Mouse (Mus musculus) heart, adult 18-20 months (tissue): ENCODE data around the gene Sh3bp4. TPM values are rescaled to one million over a fixed set of nuclear protein-coding genes. Genes with fewer than 3 reads are reported as not detected.

Source experiments
- DNase-seq, 2 experiments: peaks; one replicate each; pipeline ENCODE4 v3.0.0; 2021 to 2022; ENCODE audit warnings: mixed read lengths in 1 of 2
- total RNA-seq, 2 experiments: library from RNA; stranded (reverse); gene quantifications; 2 replicates each; pipeline ENCODE4 v1.2.3; 2021

The Sh3bp4 gene
- total RNA-seq, 2 experiments from 2014 or later, result 11.2 TPM

DNA sequence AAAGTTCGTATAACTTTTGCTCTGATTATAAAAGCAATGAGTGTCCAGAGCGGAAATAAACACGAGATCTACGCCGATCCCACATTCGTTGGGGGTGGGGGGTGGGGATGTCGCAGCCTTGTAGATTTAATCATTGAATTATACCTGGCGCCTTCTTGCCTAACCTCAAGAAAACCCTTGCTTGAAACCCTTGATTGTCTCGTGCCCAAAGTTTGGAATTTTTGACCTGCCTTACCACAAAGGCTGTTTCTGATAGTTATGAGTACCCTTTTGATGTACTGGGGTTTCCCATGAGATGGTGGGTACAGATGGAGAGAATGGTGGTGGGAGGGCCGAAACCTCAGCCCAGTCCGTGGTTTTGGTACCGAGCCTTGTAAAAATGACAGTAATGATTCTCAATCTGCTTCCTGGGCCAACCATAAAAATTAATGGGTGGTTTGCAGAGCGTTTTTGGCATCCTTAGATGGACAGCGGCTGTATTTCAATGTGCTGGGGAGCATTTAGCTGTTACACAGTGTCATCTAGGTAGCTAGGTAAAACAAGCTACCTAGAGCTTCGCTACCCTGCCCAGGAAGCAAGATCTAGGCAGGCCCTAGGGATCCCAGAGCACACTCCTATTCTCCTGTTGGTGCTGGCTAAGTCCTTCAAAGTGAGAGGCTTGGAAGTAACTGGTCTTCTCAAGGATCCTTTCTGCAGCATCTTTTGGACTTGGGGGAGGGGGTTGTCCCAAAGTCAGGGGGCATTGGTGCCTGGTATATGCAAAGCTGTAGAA is 1.3 kb downstream of the Sh3bp4 start:
- peak in 1 of 2 experiments; percentile 25 for DNase-seq

DNA sequence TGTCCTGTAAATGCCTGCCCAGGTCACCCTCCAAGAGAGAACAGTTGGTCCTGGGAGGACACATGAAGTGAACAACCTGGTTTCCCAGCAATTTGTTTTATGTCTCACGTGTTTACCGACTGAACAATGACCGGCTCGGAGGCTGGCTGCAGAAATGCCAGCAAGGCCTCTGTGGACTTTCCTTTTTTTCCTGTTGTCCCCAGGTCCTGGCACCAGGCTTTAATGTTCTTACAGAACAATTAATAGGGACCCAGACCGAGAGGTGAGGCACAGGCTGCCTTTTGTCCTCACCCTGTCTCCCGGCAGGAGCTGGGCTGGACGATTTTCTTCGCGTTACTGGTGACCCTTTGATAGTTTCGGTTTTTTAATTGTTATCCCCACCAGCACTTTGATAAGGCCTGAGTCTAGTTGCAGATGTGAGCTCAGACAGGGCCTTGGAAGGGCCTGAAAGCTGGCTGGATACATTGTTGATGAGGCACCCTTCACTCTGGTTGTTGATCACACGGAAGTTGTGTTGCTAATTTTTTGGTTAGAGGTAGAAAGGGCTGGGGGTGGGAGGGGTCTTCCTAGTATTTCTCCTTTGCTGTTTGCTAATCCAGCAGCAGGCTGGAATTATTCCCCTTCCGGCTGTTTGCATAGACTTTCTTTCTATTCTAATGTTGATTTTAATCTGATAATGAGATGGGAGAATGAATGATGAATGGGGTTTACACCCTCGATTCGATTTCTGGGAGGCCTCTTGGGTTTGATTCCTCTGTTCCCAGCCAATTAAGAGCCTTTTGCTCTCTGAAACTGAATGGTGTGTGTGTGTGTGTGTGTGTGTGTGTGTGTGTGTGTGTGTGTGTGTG is 2.2 kb downstream of the Sh3bp4 start:
- DNase-seq, result peak in 1 of 2 experiments; percentile 37

DNA sequence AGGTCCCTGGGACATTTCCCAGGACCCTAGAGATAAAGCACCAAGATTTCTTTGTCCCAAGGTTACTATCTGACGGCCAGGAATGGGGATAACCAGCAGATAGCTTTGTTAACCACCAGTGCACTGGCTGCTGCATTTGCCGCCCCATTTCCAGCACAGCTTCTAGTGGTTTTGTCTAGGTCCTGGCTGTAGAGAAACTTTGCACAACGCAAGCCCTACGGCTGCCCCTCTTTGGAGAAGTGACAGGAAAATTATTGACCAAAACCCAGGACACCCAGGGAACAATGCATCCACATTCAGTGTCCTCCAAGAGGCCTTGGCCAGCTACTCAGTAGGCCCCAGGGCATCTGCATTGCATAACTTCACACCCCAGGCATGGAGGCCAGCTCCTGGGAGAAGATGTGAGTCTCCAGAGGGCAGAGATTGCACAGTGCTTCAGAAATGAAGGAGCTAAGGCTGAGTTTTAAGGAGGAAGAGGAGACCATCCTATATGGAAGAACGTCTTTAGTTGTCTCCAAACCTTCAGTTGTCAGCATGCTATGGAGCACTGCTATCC is 3.2 kb downstream of the Sh3bp4 start:
- DNase-seq, result peak in 1 of 2 experiments; percentile 22

DNA sequence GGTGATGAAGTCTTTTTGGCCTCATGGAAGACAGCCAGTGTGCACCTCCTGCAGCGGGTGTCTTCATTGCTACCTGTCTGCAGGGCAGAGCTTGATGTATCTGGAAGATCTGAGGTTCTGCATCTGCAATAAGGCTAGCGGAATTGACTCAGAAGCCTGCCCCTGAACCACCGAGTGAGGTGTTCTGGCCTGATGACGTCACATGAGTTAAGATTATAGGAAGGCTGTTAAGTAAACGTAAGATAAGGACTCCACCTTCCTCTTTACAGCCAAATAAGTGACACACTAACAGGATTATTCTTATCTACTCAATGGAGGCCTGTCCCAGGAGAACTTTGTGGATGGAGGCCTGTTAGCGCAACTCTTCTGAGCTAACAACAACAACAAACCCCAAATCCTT is 4.5 kb downstream of the Sh3bp4 start:
- peak in 1 of 2 experiments; percentile 10 for DNase-seq

DNA sequence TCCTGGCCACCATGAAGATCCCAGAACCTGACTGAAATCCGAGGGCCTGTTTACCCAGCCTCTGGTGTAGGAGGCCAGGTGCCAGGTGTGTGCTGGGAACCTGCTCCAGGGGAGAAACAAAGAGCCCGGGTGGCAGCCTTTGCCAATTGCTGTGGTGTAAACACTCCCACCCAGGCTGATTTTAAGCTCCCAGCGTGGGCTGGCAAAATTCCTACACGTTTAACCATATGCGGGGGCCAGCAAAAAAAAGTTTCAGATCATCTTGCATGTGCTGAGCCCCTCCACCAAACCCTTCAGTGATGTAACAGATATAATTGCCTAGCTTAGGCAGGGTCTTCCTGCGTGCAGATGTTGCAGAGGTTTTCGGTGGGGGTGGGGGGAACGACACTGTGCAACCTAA is 4.9 kb downstream of the Sh3bp4 start:
- DNase-seq, result no peak

DNA sequence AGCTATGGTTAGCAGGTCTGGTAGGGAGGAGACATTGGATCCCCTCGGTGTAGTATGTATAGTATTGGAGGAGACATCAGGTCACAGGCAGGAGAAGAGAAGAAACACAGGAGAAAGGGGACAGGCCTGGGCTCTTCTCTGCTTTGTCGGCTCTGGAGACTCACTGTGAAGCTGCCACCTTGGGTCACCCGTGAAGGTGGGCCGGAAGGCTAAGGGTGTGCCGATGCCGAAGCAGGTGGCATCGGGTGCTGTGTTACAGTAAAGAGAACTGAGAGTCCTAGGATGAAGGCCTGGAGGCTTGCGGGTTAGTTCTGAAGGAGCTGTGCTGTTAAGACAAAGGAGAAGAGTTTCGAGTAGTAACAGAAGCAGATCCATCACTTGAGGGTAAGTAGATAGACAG is 6.6 kb downstream of the Sh3bp4 start:
- DNase-seq, result no peak

DNA sequence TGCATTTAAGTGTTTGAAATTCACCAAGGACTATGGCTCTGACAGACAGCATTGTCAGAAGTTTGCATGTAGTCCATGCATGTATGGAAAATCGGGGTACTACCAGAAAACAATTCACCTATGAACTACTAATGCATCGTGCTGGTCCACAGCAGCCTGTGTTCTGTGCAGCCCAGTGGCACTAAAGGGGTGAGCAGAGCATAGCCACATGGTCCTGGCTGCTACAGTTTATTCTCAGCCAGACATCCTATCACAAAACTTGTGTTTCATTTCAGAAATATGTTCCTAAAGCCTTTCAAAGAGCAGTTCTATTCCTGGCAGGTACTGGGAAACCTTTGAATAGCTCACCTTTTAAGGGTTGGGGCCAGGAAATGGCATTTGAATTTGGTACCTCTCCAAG is 8.0 kb downstream of the Sh3bp4 start:
- no peak for DNase-seq

DNA sequence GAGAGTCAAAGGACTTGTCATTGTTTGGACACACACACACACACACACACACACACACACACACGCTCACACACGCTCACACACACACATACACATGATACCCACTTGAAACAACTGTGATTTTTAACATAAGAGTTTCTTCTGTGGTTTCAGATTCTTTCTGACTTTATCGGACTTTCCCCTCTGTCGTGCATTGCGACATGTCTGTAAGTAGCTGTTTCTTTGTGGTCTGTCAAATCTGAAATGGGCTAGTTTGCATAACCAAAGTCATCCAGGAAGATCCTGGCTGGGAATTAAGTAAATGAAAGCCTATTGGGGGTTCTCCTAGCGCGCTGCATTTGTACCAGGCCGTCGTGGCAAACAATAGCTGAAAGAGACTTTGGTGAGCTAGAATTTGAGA is 8.5 kb downstream of the Sh3bp4 start:
- no peak for DNase-seq

DNA sequence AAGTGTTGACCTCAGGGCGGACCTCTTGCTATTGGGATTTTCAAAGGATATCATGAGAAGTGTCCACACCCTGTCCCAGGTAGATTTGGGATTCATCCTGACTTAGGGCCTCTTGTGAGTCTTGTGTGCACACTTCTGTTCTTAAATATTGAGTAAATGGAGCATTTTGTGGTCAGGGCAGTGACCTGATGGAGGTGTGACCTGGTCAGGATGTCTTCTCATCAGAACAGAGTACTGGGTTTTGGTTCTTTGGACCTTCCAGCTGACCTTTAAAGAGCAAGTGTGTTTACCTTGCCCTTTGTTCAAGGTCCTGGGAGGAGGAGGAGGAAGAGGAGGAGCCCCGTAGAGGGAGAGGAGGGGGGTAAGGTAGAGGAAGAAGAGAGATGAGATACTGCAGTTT is 9.0 kb downstream of the Sh3bp4 start:
- DNase-seq, result no peak

DNA sequence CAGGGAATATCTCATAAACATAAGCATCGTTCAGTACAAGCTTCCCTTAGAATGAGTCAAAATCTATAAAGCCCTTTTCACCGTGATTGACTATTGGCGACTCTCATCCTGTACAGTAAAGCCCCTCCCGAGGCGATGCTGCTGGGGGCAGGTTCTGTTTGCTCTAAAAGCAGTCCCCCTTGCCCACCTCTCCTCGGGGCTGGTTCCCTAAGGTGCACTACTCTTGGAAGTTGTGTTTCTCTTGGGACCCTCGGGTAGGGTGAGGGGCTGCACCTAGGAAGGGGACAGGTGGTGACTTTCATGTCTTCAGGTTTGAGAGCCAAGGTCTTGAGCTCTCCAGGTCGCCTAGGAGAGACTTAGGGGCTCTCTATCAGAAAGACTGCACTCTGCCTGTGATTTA is 10.2 kb downstream of the Sh3bp4 start:
- no peak for DNase-seq

DNA sequence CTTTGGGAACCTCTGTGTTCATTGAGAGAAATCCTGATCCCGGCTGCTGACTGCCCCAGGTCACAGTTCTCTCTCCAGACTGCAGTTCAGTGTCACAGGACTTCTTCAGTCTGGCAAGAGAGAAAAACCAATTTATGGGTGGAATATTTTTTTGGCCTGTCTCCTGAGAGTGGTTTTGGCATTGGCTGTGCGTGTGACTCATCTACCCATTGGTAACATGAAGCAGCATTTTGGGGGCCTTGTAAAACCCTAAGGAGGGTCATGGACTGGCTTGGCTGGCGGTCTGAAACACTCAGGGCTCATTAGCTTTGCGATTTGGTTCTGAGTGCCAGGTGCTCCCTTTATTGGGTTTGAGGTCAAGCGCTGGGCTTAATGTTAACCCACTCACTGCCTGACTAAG is 10.6 kb downstream of the Sh3bp4 start:
- peak in 1 of 2 experiments; percentile 18 for DNase-seq

DNA sequence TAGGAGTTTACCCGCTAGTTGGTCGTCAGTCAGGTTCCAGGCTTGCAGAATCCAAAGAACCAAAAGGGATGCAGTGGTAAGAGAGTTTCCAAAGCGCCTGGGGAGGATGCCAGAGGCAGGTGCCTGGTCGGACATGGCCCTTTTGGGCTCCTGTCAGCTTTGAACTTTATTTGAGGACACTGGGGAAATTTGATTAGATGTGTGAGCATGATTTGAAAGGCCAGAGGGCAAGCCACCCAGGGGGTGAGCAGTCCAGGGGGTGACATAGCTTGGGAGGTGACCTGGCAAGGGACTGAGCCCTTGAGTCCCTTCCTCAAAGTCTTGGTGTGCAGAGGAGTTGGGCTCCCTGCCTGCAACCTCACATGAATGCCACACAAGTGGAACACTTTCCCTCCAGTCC is 11.2 kb downstream of the Sh3bp4 start:
- peak in 1 of 2 experiments; percentile 8 for DNase-seq

DNA sequence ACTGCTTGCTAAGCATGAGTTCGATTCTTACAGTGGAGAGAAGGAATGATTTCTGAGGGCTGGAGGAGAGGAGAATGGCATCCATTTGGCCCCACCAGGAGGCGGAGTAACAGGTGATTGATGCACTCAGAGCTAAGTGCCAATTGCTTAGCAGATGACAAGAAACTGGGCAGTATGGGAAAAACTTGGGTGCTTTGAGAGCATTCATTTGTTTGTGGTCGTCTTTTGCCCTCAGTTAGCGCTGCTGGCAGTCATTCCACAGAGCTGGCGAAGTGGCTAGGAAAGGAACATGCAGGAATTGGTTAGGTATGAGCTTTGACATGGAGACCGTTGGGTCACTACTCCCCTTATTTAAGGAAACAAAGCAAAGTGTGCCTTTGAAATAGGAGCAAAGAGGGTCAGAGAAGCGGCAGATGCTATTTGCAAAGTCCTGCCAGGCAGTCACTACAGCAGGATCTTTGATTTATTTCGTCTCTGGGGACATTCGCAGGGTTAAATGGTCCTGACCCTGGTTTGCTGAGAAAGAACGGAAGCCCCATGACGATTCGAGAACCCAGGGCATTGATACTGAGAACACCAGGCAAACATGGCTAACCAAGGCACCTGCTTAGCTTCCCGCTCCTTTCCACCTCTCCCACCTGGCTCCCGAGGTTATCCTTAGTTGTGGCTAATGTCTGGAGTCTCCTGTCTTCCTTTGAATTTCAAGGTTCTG is 12.1 kb downstream of the Sh3bp4 start:
- DNase-seq, result no peak

DNA sequence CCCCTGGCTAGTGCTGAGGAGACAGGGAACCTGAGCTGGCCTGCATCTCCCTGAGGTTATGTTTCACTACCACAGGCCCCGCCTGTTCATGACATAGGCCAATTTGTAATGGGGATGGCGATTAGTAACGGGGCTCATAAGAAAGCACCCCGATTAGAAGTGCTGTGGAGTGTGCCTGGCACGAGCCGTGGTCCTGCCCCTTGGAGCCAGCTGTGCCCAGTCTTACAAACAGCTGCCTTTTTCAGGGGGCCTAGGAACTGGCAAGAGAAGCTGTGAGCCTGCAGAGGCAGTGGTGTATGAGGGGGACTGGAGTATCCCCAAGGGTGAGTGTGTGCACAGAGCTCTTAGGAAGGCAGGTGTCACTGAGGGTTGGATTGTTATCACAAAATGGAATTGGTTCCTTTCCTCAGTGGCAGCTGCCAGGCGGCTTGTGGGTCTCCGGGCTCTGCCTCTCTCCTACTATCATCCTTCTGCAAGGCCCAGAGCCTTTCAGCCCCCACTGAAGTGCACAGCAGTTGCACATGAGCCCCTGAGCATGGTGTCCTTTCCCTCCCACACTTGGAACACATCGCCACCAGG is 16.4 kb downstream of the Sh3bp4 start:
- no peak for DNase-seq

DNA sequence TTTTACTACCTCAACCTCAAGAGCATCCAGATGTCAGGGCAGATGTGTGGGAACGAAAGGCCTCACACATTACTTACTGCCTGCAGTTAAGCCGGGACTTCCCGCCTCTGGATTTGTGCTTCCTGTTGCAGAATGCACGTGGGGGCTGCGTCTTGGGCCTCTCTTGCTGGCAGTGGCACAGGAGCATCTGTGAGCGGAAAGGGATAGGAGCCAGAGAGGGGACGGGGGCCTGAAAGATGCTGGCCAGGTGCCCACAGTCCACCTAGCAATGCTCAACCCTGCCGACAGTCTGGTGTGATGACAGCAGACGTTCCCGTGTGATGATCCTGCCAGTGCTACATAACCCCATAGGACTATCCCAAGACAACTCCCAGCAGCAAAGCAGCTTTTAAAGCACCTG is 17.9 kb downstream of the Sh3bp4 start:
- DNase-seq, result peak in 1 of 2 experiments; percentile 22

DNA sequence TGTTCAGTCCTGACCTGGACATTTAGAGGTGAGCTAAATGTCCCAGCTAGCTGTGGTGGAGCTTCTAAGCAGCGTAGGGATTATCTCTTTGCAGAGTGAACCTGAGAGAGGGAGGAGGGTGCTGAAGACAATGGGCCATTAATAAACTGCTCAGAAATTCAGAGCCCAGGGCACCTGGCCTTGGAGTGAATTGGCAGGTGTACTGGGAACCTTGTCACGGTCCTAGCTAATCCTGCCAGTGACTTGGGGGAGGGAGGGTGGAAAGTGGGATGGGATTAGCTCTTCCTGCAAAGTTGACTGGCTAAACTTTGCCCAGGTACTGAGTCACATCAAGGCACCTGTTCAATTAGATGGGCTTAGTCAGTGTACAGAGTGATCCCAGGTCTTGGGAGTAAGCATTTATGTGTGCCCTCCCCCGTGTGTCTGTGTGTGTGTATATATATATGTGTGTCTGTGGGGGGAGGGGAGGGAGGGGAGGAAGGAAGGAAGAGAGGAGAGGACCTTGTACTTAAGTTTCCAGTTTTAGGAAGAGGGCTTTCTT is 18.6 kb downstream of the Sh3bp4 start:
- DNase-seq, result no peak

DNA sequence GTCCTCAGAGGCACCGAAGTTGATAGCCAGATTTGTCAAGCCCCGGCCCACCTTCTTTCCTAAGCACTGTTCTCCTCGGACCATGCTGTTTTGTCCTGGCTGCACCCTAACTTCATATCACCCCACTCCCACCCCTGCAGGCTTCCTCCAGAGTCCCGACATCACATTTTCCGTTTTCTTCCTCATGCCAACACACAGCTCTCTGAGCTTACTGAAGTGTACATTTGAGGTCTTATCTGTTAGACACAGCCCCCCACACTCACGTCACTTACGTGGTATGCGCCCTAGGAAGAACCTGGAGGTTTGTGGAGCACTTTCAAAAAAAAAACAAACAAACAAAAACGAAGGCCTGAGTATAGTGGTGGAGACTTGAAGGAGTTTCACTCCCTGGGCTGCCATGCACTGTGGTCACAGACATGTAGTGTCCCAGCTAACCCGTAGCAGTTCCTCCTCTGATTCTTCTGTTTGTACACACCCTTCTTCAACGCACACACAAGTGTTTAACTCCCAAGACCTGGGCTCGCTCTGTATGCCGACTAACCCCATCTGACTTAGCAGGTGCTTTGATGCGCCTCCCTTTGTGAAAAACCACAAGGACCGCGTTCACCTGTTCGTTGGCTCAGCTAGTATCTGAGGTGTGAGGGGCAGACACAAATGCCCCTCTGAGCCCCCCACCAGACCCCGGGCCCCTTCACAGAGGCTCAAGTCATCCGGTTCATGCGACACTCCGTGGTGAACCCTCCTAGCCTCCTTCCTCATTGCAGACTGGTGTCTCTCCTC is 19.8 kb downstream of the Sh3bp4 start:
- DNase-seq, result no peak

DNA sequence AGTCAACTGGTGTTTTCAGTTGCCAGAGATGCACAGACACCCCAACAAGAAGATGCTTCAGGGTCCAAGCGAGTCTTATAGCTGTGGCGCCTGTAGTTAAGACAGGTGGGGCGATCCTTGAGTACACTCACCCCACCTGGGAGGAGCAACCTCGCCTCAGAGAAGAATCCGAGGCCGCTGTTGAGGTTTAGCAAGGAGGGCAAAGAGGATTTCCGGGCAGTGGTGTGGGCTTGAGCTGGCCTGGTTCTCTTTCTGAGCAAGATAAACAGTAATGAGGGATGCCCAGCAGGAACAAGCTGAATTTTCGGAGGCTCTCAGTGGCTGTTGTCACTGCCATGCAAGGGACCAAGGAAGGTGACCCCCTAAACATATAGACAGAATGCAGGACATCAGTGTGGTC is 20.5 kb downstream of the Sh3bp4 start:
- DNase-seq, result no peak

DNA sequence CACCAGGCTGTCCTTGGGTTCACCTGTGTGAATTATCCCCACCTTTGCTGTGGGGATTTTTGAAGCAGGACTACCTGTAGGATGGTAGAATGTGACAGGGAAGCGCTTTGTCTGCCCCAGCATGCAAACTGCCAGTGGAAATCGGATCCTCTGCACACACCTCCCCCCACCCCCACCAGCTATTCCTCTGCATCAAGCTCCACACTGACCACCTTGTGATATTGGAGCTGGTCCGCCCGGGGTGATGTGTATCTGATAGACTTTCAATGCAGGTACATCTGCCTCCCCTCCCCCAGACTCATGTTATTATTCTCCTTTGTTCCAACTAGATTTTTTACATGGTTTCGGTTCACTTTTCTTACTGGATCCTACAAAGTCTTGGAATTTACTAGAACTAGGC is 21.8 kb downstream of the Sh3bp4 start:
- no peak for DNase-seq

DNA sequence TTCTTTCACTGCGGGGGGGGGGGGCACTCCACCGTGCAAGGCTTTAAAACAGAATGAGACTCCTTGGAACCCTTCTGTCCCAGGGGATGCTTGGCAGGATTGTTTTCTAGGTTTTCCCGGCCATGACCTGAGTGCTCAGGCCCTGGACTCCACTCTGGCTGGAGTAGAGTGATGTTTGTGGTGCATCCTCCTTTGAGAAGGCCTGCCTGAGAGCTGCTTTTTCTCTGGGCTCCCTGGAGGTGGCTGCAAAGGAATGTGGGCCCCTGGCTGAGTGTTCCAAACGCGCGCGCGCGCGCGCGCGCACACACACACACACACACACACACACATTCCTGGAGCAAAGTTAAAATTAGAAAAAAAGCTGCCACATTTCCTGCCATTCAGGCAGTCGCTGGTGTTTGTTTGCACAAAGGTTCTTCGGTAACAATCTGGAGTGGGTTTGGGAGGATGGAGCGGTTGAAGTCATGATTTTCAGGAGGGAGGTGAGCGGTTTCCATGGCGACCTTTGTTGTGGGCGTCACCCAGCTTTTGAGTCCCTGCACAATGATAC is 22.3 kb downstream of the Sh3bp4 start:
- DNase-seq, result peak; percentile 72 to 81

DNA sequence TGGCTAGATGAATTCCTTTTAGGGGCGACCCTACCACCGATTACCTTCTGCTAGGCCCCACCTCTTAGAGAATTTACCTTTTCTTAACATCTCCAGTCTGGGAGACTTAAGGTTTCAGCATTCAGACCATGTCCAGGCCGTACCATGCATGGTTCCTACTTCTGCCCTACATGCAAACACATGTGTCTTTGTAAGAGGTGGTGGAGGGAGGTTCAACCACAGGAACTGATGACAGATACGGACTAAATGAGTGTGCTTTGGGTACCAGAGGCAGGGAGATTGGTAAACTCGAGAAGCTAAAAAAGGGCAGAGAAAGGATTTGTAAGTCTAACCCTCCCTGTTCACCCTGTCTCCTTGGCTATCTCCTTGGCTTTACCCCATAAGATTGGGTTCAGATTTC is 23.5 kb downstream of the Sh3bp4 start:
- no peak for DNase-seq
